Mouse (Mus musculus) liver, embryonic 15.5 days (tissue): ENCODE data around the gene Gsdma. TPM values are rescaled to one million over a fixed set of nuclear protein-coding genes. Genes with fewer than 3 reads are reported as not detected.
"Not testable (repeated sequence)": the region's sequence is repeated elsewhere in the genome, so short reads cannot be mapped to it uniquely, and the experiment has no call there.

ENCODE experiments used
- ATAC-seq: fragments of 200-750 bp; cut with Nextera tagmentation; 2 replicates; pipeline ENCODE4 v1.8.0; 2017; ENCODE audit warnings: moderate number of reproducible peaks, mild to moderate bottlenecking, moderate library complexity; ENCODE audit not compliant: insufficient read depth
- H3K27ac ChIP-seq: fragments of 300-500 bp; sonication (generic); replicated peaks from 2 replicates; pipeline ENCODE4 v1.5.1; 2015; ENCODE audit warnings: mild to moderate bottlenecking, inconsistent platforms
- H3K27me3 ChIP-seq: fragments of 300-500 bp; sonication (generic); 2 replicates; pipeline ENCODE4 v1.6.1; 2015; ENCODE audit warnings: mild to moderate bottlenecking, inconsistent platforms
- H3K36me3 ChIP-seq: fragments of 300-500 bp; sonication (generic); replicated peaks from 2 replicates; pipeline ENCODE4 v1.6.1; 2015; ENCODE audit warnings: moderate library complexity, mild to moderate bottlenecking, inconsistent platforms
- H3K4me1 ChIP-seq: fragments of 300-500 bp; sonication (generic); replicated peaks from 2 replicates; pipeline ENCODE4 v1.6.1; 2015; ENCODE audit warnings: inconsistent platforms
- H3K4me2 ChIP-seq: fragments of 300-500 bp; sonication (generic); 2 replicates; pipeline ENCODE4 v1.6.1; 2015; ENCODE audit warnings: moderate library complexity, mild to moderate bottlenecking, inconsistent platforms
- H3K4me3 ChIP-seq: fragments of 300-500 bp; sonication (generic); replicated peaks from 2 replicates; pipeline ENCODE4 v1.5.1; 2015; ENCODE audit warnings: mild to moderate bottlenecking, inconsistent platforms
- H3K9ac ChIP-seq: fragments of 300-500 bp; sonication (generic); 2 replicates; pipeline ENCODE4 v1.6.1; 2015; ENCODE audit warnings: moderate library complexity, mild to moderate bottlenecking, inconsistent platforms
- H3K9me3 ChIP-seq: fragments of 300-500 bp; sonication (generic); replicated peaks from 2 replicates; pipeline ENCODE4 v1.6.1; 2016; ENCODE audit warnings: inconsistent platforms
- WGBS: fragments of 180-500 bp; shearing (Covaris S2); methylation state at CpG from one replicate; pipeline ENCODE4 v1.1.7; 2015; ENCODE audit warnings: mixed read lengths; ENCODE audit not compliant: insufficient replicate concordance; 5-methylcytosine and 5-hydroxymethylcytosine counted together
- polyA plus RNA-seq: library from polyadenylated mRNA; unstranded; fragments of >200 nt; fragmentation: Nextera tagmentation; extraction: Ambion mirVana; gene quantifications from 2 replicates; pipeline ENCODE4 v1.2.1, GENCODE M21; 2015

Gene Gsdma
- polyA plus RNA-seq, 1 experiment from 2014 or later = not detected

DNA sequence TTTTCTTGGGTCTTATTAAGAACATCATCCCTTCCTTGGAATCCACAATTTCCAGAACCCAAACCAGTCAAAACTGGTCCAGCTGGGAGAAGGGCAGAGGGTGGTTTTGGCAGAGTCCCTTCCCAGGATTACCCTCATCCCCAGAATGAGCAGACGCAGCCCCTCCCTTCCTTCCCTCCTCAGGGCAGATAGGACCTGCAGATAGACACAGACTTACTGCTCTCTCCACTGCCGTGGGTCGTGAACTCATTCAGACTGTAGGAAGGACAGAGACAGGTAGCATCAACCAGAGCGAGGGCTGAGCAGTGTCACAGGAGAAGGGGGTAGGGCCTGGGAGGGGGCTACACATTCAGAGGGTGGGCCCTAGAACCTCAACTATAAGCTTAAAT, 46.9 kb downstream of the Gsdma start:
- Histone ChIP-seq H3K36me3 (peaks cover 77% of the 10 kb centered on the region), H3K27ac (peak overlapping the region; percentile 60), H3K27me3 (no peaks in the 10 kb centered on the region), H3K9ac (no peak overlapping the region), H3K4me1 (peaks cover 42% of the 10 kb centered on the region), H3K4me3 (no peak overlapping the region), H3K9me3 (no peaks in the 10 kb centered on the region), H3K4me2 (0 out of 2 replicates have a peak overlapping the region, but pooled peaks have one; percentile 19)
- ATAC-seq = no peak
- WGBS = 44% methylated on average over 4 of the region's 4 CpGs

GRCm38 (mm10) chr11:98712009-98712408, 47.9 kb downstream of the Gsdma start:
- not testable (repeated sequence) for H3K9me3 ChIP-seq, H3K27ac ChIP-seq, H3K4me2 ChIP-seq, H3K4me3 ChIP-seq, H3K9ac ChIP-seq, H3K27me3 ChIP-seq, ATAC-seq
- 68% methylated on average over 6 of the region's 6 CpGs for WGBS
- peaks cover 74% of the 10 kb centered on the region for H3K36me3 ChIP-seq
- peaks cover 42% of the 10 kb centered on the region for H3K4me1 ChIP-seq

DNA sequence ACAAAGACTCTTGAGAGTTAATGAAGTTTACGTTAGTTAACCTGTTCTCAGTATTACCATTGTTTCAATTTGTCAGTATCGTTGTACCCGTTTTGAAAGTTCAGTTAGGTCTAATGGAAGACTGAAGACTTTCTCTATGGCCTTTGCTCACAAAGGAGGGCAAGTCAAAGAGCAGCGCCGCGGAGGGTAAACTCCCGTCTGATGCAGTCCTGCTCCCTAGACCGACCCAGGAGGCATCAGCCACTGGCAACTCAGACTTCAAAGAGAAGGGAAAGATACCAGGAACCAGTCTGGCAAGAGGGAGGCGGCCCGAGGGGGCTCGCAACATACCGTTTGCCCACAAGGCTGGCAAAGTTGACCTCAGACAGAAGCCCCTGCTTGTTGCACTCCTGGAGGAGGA, 49.6 kb downstream of the Gsdma start:
- H3K9me3 ChIP-seq = no peaks in the 10 kb centered on the region
- no peak overlapping the region for H3K4me2 ChIP-seq
- H3K4me1 ChIP-seq = peaks cover 41% of the 10 kb centered on the region
- no peak overlapping the region for H3K27ac ChIP-seq
- no peak overlapping the region for H3K9ac ChIP-seq
- no peak overlapping the region for H3K4me3 ChIP-seq
- WGBS = 74% methylated on average over 12 of the region's 12 CpGs
- H3K36me3 ChIP-seq = peaks cover 69% of the 10 kb centered on the region
- no peaks in the 10 kb centered on the region for H3K27me3 ChIP-seq
- ATAC-seq = no peak

GRCm38 (mm10) chr11:98715946-98716345, 51.8 kb downstream of the Gsdma start:
- ATAC-seq = no peak
- Histone ChIP-seq H3K27me3 (no peaks in the 10 kb centered on the region), H3K9me3 (no peaks in the 10 kb centered on the region), H3K27ac (no peak overlapping the region), H3K9ac (no peak overlapping the region), H3K36me3 (peaks cover 56% of the 10 kb centered on the region), H3K4me2 (no peak overlapping the region), H3K4me1 (peaks cover 26% of the 10 kb centered on the region), H3K4me3 (no peak overlapping the region)
- 80% methylated on average over 9 of the region's 9 CpGs for WGBS

- Histone ChIP-seq H3K4me3 (no peak overlapping the region), H3K9me3 (no peaks in the 10 kb centered on the region), H3K36me3 (peaks cover 46% of the 10 kb centered on the region), H3K4me2 (no peak overlapping the region), H3K4me1 (peaks cover 19% of the 10 kb centered on the region), H3K9ac (no peak overlapping the region), H3K27ac (no peak overlapping the region), H3K27me3 (no peaks in the 10 kb centered on the region)
- WGBS = 25% methylated on average over 13 of the region's 13 CpGs
- no peak for ATAC-seq
These were observed 53.8 kb downstream of the Gsdma start for GRCm38 (mm10) chr11:98717904-98718303.

GRCm38 (mm10) chr11:98720756-98721155, 56.6 kb downstream of the Gsdma start:
- no peak overlapping the region for H3K27ac ChIP-seq
- no peaks in the 10 kb centered on the region for H3K27me3 ChIP-seq
- no peak overlapping the region for H3K9ac ChIP-seq
- H3K36me3 ChIP-seq = peaks cover 24% of the 10 kb centered on the region
- H3K4me1 ChIP-seq = peaks cover 19% of the 10 kb centered on the region
- no peak for ATAC-seq
- H3K4me3 ChIP-seq = no peak overlapping the region
- WGBS = 59% methylated on average over 2 of the region's 2 CpGs
- no peak overlapping the region for H3K4me2 ChIP-seq
- no peaks in the 10 kb centered on the region for H3K9me3 ChIP-seq

GRCm38 (mm10) chr11:98721458-98722226, 57.5 kb downstream of the Gsdma start:
- Histone ChIP-seq H3K9me3 (no peaks in the 10 kb centered on the region), H3K4me1 (peaks cover 19% of the 10 kb centered on the region), H3K27me3 (no peaks in the 10 kb centered on the region), H3K9ac (no peak overlapping the region), H3K27ac (no peak overlapping the region), H3K4me3 (no peak overlapping the region), H3K4me2 (no peak overlapping the region), H3K36me3 (peaks cover 16% of the 10 kb centered on the region)
- WGBS = 69% methylated on average over 24 of the region's 24 CpGs
- ATAC-seq = no peak

- no peaks in the 10 kb centered on the region for H3K9me3 ChIP-seq
- H3K9ac ChIP-seq = no peak overlapping the region
- H3K4me1 ChIP-seq = peaks cover 18% of the 10 kb centered on the region
- no peak overlapping the region for H3K4me2 ChIP-seq
- no peaks in the 10 kb centered on the region for H3K27me3 ChIP-seq
- ATAC-seq = no peak
- no peak overlapping the region for H3K27ac ChIP-seq
- WGBS = 66% methylated on average over 7 of the region's 7 CpGs
- no peak overlapping the region for H3K4me3 ChIP-seq
- peaks cover 13% of the 10 kb centered on the region for H3K36me3 ChIP-seq
These were observed 58.9 kb downstream of the Gsdma start for GRCm38 (mm10) chr11:98723098-98723497.

GRCm38 (mm10) chr11:98725926-98726506, 61.9 kb downstream of the Gsdma start:
- Histone ChIP-seq H3K4me1 (peaks cover 22% of the 10 kb centered on the region), H3K9me3 (no peaks in the 10 kb centered on the region), H3K4me2 (no peak overlapping the region), H3K4me3 (no peak overlapping the region), H3K27me3 (no peaks in the 10 kb centered on the region), H3K36me3 (peaks cover 13% of the 10 kb centered on the region), H3K9ac (no peak overlapping the region), H3K27ac (no peak overlapping the region)
- WGBS = 83% methylated on average over 15 of the region's 15 CpGs
- ATAC-seq = no peak
